Mouse (Mus musculus): Measurements from ENCODE around the gene Vwa8. TPM values are rescaled to one million over a fixed set of nuclear protein-coding genes. Genes with fewer than 3 reads are reported as not detected.

Vwa8 gene
- total and polyA plus RNA-seq, 3 experiments = 12.4 to 17.5 (median 15.9) TPM

GRCm38 (mm10) chr14:78818406-78818805 lies 30.4 kb upstream of the Vwa8 start:
- dilution Hi-C loops (cut with MboI; ENCODE audit: extremely low pct_ligation_motif_present, extremely low pct_unique_long_range_greater_than_20kb, low sequenced_read_pairs) (no loop called here), in situ Hi-C loops (cut with MboI; ENCODE audit: low pct_ligation_motif_present, low pct_unique_long_range_greater_than_20kb, low sequenced_read_pairs) (no loop called here)
- no peak for TF ChIP-seq UBTF (IDR thresholded peaks at IDR 0.05; ENCODE audit: low read depth, low read length)
- TF ChIP-seq IRF4 (IDR thresholded peaks at IDR 0.05; ENCODE audit: low read depth, low read length) = no peak
- no peak for TF ChIP-seq RCOR1 (conservative IDR thresholded peaks at IDR 0.05; ENCODE audit: low read depth, low read length)
- TF ChIP-seq BHLHE40 (IDR thresholded peaks at IDR 0.05; ENCODE audit: low read depth, low read length) = no peak
- no peak for TF ChIP-seq SIN3A (IDR thresholded peaks at IDR 0.05; ENCODE audit: low read length)
- TF ChIP-seq ZKSCAN1 (IDR thresholded peaks at IDR 0.05; ENCODE audit: borderline replicate concordance, low read depth, low read length) = no peak
- no peak for TF ChIP-seq EP300 (IDR thresholded peaks at IDR 0.05; ENCODE audit: low read length)
- TF ChIP-seq HCFC1 (IDR thresholded peaks at IDR 0.05; ENCODE audit: low read depth, low read length) = no peak
- TF ChIP-seq ZC3H11A (IDR thresholded peaks at IDR 0.05; ENCODE audit: low read depth, low read length) = no peak
- no peak for TF ChIP-seq PAX5 (IDR thresholded peaks at IDR 0.05; ENCODE audit: low read length)
- TF ChIP-seq POLR2AphosphoS2 (IDR thresholded peaks at IDR 0.05; ENCODE audit: low read depth, low read length) = no peak
- TF ChIP-seq ETS1 (conservative IDR thresholded peaks at IDR 0.05; ENCODE audit: low read depth, low read length) = no peak
- TF ChIP-seq ZMIZ1 (IDR thresholded peaks at IDR 0.05; ENCODE audit: low read depth, low read length) = no peak
- TF ChIP-seq CTCF (conservative IDR thresholded peaks at IDR 0.05 in 1 of 2, IDR thresholded peaks at IDR 0.05 in 1 of 2; ENCODE audit: low read depth in 2 of 2, low read length in 2 of 2) = no peak
- Histone ChIP-seq H3K79me2 (replicated peaks; ENCODE audit: control insufficient read depth, extremely low read depth, insufficient read depth, poor library complexity, severe bottlenecking) (no peaks in the 10 kb centered on the region), H3K4me1 (ENCODE audit: control insufficient read depth in 1 of 2, insufficient read depth in 2 of 2) (no peaks in the 10 kb centered on the region), H3K27me3 (replicated peaks) (no peaks in the 10 kb centered on the region), H3K9me3 (replicated peaks; ENCODE audit: low read length) (no peaks in the 10 kb centered on the region), H3K4me3 (replicated peaks in 1 of 3; ENCODE audit: low read depth in 2 of 3, low read length in 2 of 3, poor library complexity in 1 of 3) (no peak overlapping the region), H3K4me2 (ENCODE audit: insufficient read depth, low read depth, poor library complexity, severe bottlenecking) (no peak overlapping the region), H3K27ac (ENCODE audit: insufficient read depth, low read depth) (no peak overlapping the region), H3K36me3 (replicated peaks in 1 of 2; ENCODE audit: control insufficient read depth in 1 of 2, insufficient read depth in 1 of 2, low read length in 1 of 2) (no peaks in the 10 kb centered on the region), H3K9ac (ENCODE audit: insufficient read depth, low read depth) (no peak overlapping the region)
- no peak for DNase-seq (ENCODE audit: extremely low read depth)

GRCm38 (mm10) chr14:78824013-78824412 lies 24.8 kb upstream of the Vwa8 start:
- Histone ChIP-seq H3K36me3 (replicated peaks in 1 of 2; ENCODE audit: control insufficient read depth in 1 of 2, insufficient read depth in 1 of 2, low read length in 1 of 2) (no peaks in the 10 kb centered on the region), H3K79me2 (replicated peaks; ENCODE audit: control insufficient read depth, extremely low read depth, insufficient read depth, poor library complexity, severe bottlenecking) (no peaks in the 10 kb centered on the region), H3K9me3 (replicated peaks; ENCODE audit: low read length) (no peaks in the 10 kb centered on the region), H3K4me1 (ENCODE audit: control insufficient read depth in 1 of 2, insufficient read depth in 2 of 2) (no peaks in the 10 kb centered on the region), H3K27me3 (replicated peaks) (no peaks in the 10 kb centered on the region), H3K27ac (ENCODE audit: insufficient read depth, low read depth) (no peak overlapping the region), H3K9ac (ENCODE audit: insufficient read depth, low read depth) (no peak overlapping the region), H3K4me2 (ENCODE audit: insufficient read depth, low read depth, poor library complexity, severe bottlenecking) (no peak overlapping the region), H3K4me3 (replicated peaks in 1 of 3; ENCODE audit: low read depth in 2 of 3, low read length in 2 of 3, poor library complexity in 1 of 3) (no peak overlapping the region)
- dilution Hi-C loops (cut with MboI; ENCODE audit: extremely low pct_ligation_motif_present, extremely low pct_unique_long_range_greater_than_20kb, low sequenced_read_pairs) (no loop called here), in situ Hi-C loops (cut with MboI; ENCODE audit: low pct_ligation_motif_present, low pct_unique_long_range_greater_than_20kb, low sequenced_read_pairs) (no loop called here)
- DNase-seq (ENCODE audit: extremely low read depth) = no peak
- TF ChIP-seq NELFE (IDR thresholded peaks at IDR 0.05; ENCODE audit: low read depth, low read length) (no peak), RCOR1 (conservative IDR thresholded peaks at IDR 0.05; ENCODE audit: low read depth, low read length) (no peak), MXI1 (IDR thresholded peaks at IDR 0.05; ENCODE audit: low read depth, low read length) (no peak), USF2 (conservative IDR thresholded peaks at IDR 0.05; ENCODE audit: low read depth, low read length) (no peak), CTCF (conservative IDR thresholded peaks at IDR 0.05 in 1 of 2, IDR thresholded peaks at IDR 0.05 in 1 of 2; ENCODE audit: low read depth in 2 of 2, low read length in 2 of 2) (no peak), IRF4 (IDR thresholded peaks at IDR 0.05; ENCODE audit: low read depth, low read length) (no peak), BHLHE40 (IDR thresholded peaks at IDR 0.05; ENCODE audit: low read depth, low read length) (no peak), ZMIZ1 (IDR thresholded peaks at IDR 0.05; ENCODE audit: low read depth, low read length) (no peak), ELF1 (IDR thresholded peaks at IDR 0.05; ENCODE audit: low read depth, low read length) (no peak), MAZ (IDR thresholded peaks at IDR 0.05; ENCODE audit: low read depth, low read length) (no peak)

Data from CH12.LX (cell line).